Mouse (Mus musculus) adrenal gland, postnatal 14 days (tissue): ENCODE data around the gene Rftn1. TPM values are rescaled to one million over a fixed set of nuclear protein-coding genes. Genes with fewer than 3 reads are reported as not detected.

ENCODE experiments used
- DNase-seq: peaks from one replicate; pipeline ENCODE4 v3.0.0; 2021; ENCODE audit warnings: mixed read lengths
- total RNA-seq: library from RNA; stranded (reverse); gene quantifications from 2 replicates; pipeline ENCODE4 v1.2.3, GENCODE M21; 2021

The Rftn1 gene
- total RNA-seq, 1 experiment from 2014 or later: 17.6 TPM

- no peak for DNase-seq
These were observed 19.4 kb downstream of the Rftn1 start for GRCm38 (mm10) chr17:50170935-50171545.

- peak; percentile 62 for DNase-seq
These were observed 20.5 kb downstream of the Rftn1 start for GRCm38 (mm10) chr17:50169946-50170427.

GRCm38 (mm10) chr17:50160904-50161805 lies 29.3 kb downstream of the Rftn1 start:
- no peak for DNase-seq

GRCm38 (mm10) chr17:50160357-50160756 lies 30.1 kb downstream of the Rftn1 start:
- DNase-seq: no peak

GRCm38 (mm10) chr17:50159816-50160215 lies 30.7 kb downstream of the Rftn1 start:
- DNase-seq: no peak

GRCm38 (mm10) chr17:50158565-50158964 lies 31.9 kb downstream of the Rftn1 start:
- DNase-seq: no peak

GRCm38 (mm10) chr17:50157190-50158150 lies 33.0 kb downstream of the Rftn1 start:
- DNase-seq: no peak

- DNase-seq: no peak
These were observed 38.4 kb downstream of the Rftn1 start for GRCm38 (mm10) chr17:50152085-50152484.

- DNase-seq: no peak
These were observed 39.2 kb downstream of the Rftn1 start for GRCm38 (mm10) chr17:50151208-50151723.

GRCm38 (mm10) chr17:50150416-50151207 lies 39.9 kb downstream of the Rftn1 start:
- peak; percentile 19 for DNase-seq

- DNase-seq: peak; percentile 31
These were observed 40.7 kb downstream of the Rftn1 start for GRCm38 (mm10) chr17:50149690-50150210.

- DNase-seq: no peak
These were observed 42.5 kb downstream of the Rftn1 start for GRCm38 (mm10) chr17:50147831-50148587.

- no peak for DNase-seq
These were observed 47.1 kb downstream of the Rftn1 start for GRCm38 (mm10) chr17:50143354-50143753.

- DNase-seq: no peak
These were observed 47.9 kb downstream of the Rftn1 start for GRCm38 (mm10) chr17:50142553-50142952.

- DNase-seq: no peak
These were observed 48.3 kb downstream of the Rftn1 start for GRCm38 (mm10) chr17:50142151-50142550.

GRCm38 (mm10) chr17:50136060-50136459 lies 54.4 kb downstream of the Rftn1 start:
- peak; percentile 54 for DNase-seq

GRCm38 (mm10) chr17:50135466-50135865 lies 55.0 kb downstream of the Rftn1 start:
- no peak for DNase-seq

- no peak for DNase-seq
These were observed 58.8 kb downstream of the Rftn1 start for GRCm38 (mm10) chr17:50131698-50132097.

- no peak for DNase-seq
These were observed 60.1 kb downstream of the Rftn1 start for GRCm38 (mm10) chr17:50130421-50130820.

- DNase-seq: no peak
These were observed 62.1 kb downstream of the Rftn1 start for GRCm38 (mm10) chr17:50128392-50128791.
